ENCODE assay signal across 9 mouse cellular contexts in the genomic region with DNA sequence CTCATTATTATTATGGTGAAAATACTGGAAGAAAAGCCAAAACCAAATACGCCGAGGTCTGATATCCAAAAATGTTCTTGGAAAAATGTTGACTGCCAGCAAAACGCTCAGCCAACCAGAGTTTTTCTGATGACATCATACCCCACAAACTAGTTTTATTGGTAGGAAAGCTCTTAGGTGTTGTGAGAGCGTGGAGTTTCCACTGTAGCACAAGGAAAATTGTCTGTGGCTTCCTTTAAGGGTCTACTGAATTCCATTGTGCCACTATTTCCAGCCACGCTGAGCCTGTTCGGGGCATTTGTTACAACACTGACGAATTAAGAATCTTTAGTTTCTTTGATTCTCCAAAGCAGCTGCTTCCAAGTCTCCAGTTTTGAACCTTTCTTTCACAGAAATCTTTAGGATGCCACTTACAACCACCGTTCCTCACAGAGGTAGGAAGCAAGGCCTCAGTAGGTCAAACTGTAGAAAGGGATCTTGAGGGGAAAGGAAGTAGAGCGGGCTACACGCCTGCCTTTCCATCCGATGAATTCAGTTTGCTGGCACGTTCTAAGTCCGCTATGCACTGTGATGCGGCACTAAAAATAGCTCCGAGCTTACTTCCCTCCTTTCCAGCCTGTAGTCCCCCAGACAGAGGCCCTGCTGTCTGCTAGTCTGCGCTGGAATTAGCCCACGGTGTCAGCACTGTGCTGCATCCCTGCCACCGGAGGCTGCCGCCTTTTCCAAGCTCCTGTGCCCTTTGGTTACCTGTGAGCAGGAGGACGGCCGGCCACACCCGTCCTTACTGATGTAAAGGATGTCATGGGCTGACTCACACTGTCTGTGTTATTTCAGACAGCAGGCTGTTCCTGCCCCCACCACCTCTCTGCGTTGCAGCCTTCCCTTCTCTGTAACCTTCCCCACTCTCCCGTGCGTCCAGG.
DNase-seq lines count a peak whose midpoint lies in the region; ATAC-seq and TF ChIP-seq lines count a peak whose summit lies in the region.
"Had no signal": no experiment of that assay in that cellular context is flagged by ENCODE, and none has a peak within 500 bp of the region (broad histone marks: within the 10 kb centered on the region; RNA-seq: fewer than 3 reads in every experiment).

No protein-coding gene starts in this region.

- peak; percentile 35 to 48 for DNase-seq in cerebellum, postnatal 10 days
- DNase-seq in cerebellum, adult 11 months: no peak
- peak; percentile 8 for DNase-seq in thymus, postnatal 4 days
- no peak for DNase-seq in thymus, postnatal 0 days (ENCODE audit: low spot score)
- DNase-seq in kidney, postnatal 10 days: peak; percentile 44
- peak; percentile 39 for DNase-seq in stomach, postnatal 0 days (ENCODE audit: low spot score)
- no peak for DNase-seq in thymus, adult 2 months

- no peaks in the 10 kb centered on the region for H3K36me3 ChIP-seq in liver, embryonic 16.5 days (ENCODE audit: control insufficient read depth, insufficient read depth)
- H3K36me3 ChIP-seq in stomach, postnatal 0 days (ENCODE audit: control insufficient read depth, insufficient read depth, low read length): no peaks in the 10 kb centered on the region
- no peaks in the 10 kb centered on the region for H3K36me3 ChIP-seq in thymus, adult 2 months (ENCODE audit: control insufficient read depth, insufficient read depth, low read length)
- H3K36me3 ChIP-seq: midbrain, embryonic 12.5 days had no signal

- TF ChIP-seq CTCF in stomach, postnatal 0 days (IDR thresholded peaks at IDR 0.05; ENCODE audit: low read depth): no peak
- no peak for TF ChIP-seq CTCF in thymus, adult 2 months (IDR thresholded peaks at IDR 0.05; ENCODE audit: borderline replicate concordance, control insufficient read depth, extremely low read depth, insufficient read depth, low read length, poor library complexity)

- peaks cover 5% of the 10 kb centered on the region for H3K4me1 ChIP-seq in liver, embryonic 16.5 days (ENCODE audit: control insufficient read depth, low read depth, low read length)
- peaks cover 6% of the 10 kb centered on the region; the same call in 1 of the 2 replicates for H3K4me1 ChIP-seq in stomach, postnatal 0 days (replicated peaks; ENCODE audit: control insufficient read depth, insufficient read depth)
- H3K4me1 ChIP-seq in thymus, adult 2 months (replicated peaks; ENCODE audit: control insufficient read depth, insufficient read depth, low read length): peaks cover 6% of the 10 kb centered on the region; the same call in 1 of the 2 replicates
- H3K4me1 ChIP-seq: midbrain, embryonic 12.5 days had no signal

- 20% methylated on average over 25 of the region's 25 CpGs for WGBS in liver, embryonic 16.5 days (ENCODE audit: insufficient replicate concordance)
- 25% methylated on average over 25 of the region's 25 CpGs for WGBS in stomach, postnatal 0 days
- WGBS in thymus, adult 2 months: 30% methylated on average over 25 of the region's 25 CpGs

- no peak for TF ChIP-seq POLR2A in thymus, adult 2 months (IDR thresholded peaks at IDR 0.05; ENCODE audit: control insufficient read depth, extremely low read depth, insufficient read depth, low read length, poor library complexity)

- no peaks in the 10 kb centered on the region for H3K27me3 ChIP-seq in liver, embryonic 16.5 days (ENCODE audit: control insufficient read depth, insufficient read depth, low read depth, low read length)
- no peaks in the 10 kb centered on the region for H3K27me3 ChIP-seq in stomach, postnatal 0 days (ENCODE audit: control insufficient read depth, insufficient read depth, low read length)
- no peaks in the 10 kb centered on the region; the same call in 1 of the 2 replicates for H3K27me3 ChIP-seq in thymus, adult 2 months (ENCODE audit: control insufficient read depth, insufficient read depth, low read length)
- H3K27me3 ChIP-seq: midbrain, embryonic 12.5 days had no signal

- ATAC-seq in liver, embryonic 16.5 days (ENCODE audit: low read depth): no peak
- ATAC-seq in stomach, postnatal 0 days (ENCODE audit: low FRiP score, low TSS enrichment): peak; percentile 53; the same call in 1 of the 2 replicates

- no peak overlapping the region for H3K9ac ChIP-seq in liver, embryonic 16.5 days (ENCODE audit: low read depth, low read length)
- no peak overlapping the region for H3K9ac ChIP-seq in stomach, postnatal 0 days (ENCODE audit: low read length)
- H3K9ac ChIP-seq: midbrain, embryonic 12.5 days had no signal

- H3K27ac ChIP-seq in liver, embryonic 16.5 days (ENCODE audit: low read length): peak overlapping the region; percentile 9; the same call in 1 of the 2 replicates
- H3K27ac ChIP-seq in stomach, postnatal 0 days (replicated peaks): peak overlapping the region; percentile 70
- no peak overlapping the region for H3K27ac ChIP-seq in thymus, adult 2 months (ENCODE audit: control insufficient read depth, insufficient read depth, low read length)
- H3K27ac ChIP-seq: midbrain, embryonic 12.5 days had no signal

- H3K9me3 ChIP-seq in liver, embryonic 16.5 days (replicated peaks; ENCODE audit: control insufficient read depth, low read length): no peaks in the 10 kb centered on the region
- H3K9me3 ChIP-seq in stomach, postnatal 0 days (ENCODE audit: control insufficient read depth, low read length): no peaks in the 10 kb centered on the region
- H3K9me3 ChIP-seq: midbrain, embryonic 12.5 days had no signal

- H3K4me3 ChIP-seq in liver, embryonic 16.5 days (ENCODE audit: low read depth, low read length): no peak overlapping the region
- no peak overlapping the region; the same call in 1 of the 2 replicates for H3K4me3 ChIP-seq in stomach, postnatal 0 days (ENCODE audit: low read depth, low read length)
- H3K4me3 ChIP-seq in thymus, adult 2 months (ENCODE audit: control insufficient read depth, insufficient read depth, low read length): no peak overlapping the region
- H3K4me3 ChIP-seq: midbrain, embryonic 12.5 days had no signal

- no peak for TF ChIP-seq EP300 in stomach, postnatal 0 days (optimal IDR thresholded peaks at IDR 0.05)

- peak overlapping the region; percentile 2; the same call in 1 of the 2 replicates for H3K4me2 ChIP-seq in liver, embryonic 16.5 days (ENCODE audit: low read depth, low read length)
- H3K4me2 ChIP-seq in stomach, postnatal 0 days (replicated peaks; ENCODE audit: low read depth): peak overlapping the region; percentile 41
- H3K4me2 ChIP-seq: midbrain, embryonic 12.5 days had no signal

Comparison
In these comparisons a context has a peak if more than half of its experiments do, and no peak if none do; other contexts are left out.
1. DNase-seq: peak in cerebellum, postnatal 10 days (2 of 2), thymus, postnatal 4 days (single experiment), kidney, postnatal 10 days (single experiment) and stomach, postnatal 0 days (single experiment); none in cerebellum, adult 11 months (single experiment), thymus, postnatal 0 days (single experiment) and thymus, adult 2 months (single experiment).